Mouse (Mus musculus): ENCODE results near the gene Neu3. TPM values are rescaled to one million over a fixed set of nuclear protein-coding genes. Genes with fewer than 3 reads are reported as not detected.

Gene Neu3
- polyA plus RNA-seq, 1 experiment from 2014 or later: 3.4 TPM

DNA sequence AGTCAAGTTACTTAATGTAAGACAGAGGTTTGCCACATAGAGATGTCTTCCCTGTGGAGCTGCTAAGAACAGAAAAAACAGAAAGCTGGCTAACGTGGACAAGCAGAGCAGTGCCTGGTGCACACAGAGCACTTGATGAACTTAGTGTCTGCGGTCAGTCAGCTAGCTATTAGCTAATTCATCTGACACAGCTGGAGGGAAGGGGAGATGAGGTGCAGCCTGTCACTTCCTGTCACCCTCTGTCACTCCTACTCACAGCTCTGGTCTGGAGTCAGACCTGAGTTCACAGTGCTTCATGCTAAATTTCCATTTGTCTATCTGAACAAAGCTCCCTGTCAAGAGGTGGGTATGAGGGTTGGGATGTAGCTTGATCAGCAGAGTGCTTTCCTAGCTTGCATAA lies 34.1 kb downstream of the Neu3 start:
- no peak for ATAC-seq (ENCODE audit: insufficient number of reproducible peaks, low FRiP score)
- H3K27me3 ChIP-seq (replicated peaks): peaks cover 25% of the 10 kb centered on the region
- peaks cover 8% of the 10 kb centered on the region for H3K4me1 ChIP-seq (replicated peaks)
- H3K36me3 ChIP-seq: no peaks in the 10 kb centered on the region
- H3K4me3 ChIP-seq: no peak overlapping the region
- WGBS: 61% methylated on average over 2 of the region's 2 CpGs
- no peak overlapping the region for H3K27ac ChIP-seq (ENCODE audit: poor library complexity, severe bottlenecking)
- H3K9me3 ChIP-seq (replicated peaks): peaks cover 5% of the 10 kb centered on the region; the same call in 1 of the 2 replicates
- no peak overlapping the region for H3K4me2 ChIP-seq
- no peak overlapping the region for H3K9ac ChIP-seq

DNA sequence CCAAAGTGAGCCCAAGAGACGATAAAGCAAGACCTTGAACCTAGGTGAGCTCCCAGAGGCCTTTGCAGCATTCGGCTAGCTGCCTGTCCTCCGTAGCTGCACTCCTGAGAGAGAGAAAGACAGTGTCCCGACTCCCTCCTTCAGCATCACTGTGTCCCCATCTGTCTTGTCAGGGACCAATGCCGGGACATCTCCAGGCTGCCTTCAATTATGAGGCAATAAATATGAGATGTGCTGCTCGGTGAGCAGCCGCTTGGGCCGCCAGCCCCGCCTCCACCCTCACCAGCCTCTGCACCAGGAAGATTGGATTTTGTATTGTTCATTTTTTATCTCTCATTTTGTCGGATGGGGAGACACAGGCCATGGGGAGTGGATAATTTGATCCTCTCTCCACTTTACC lies 37.4 kb downstream of the Neu3 start:
- ATAC-seq (ENCODE audit: insufficient number of reproducible peaks, low FRiP score): no peak
- 77% methylated on average over 10 of the region's 10 CpGs for WGBS
- H3K4me2 ChIP-seq: no peak overlapping the region

DNA sequence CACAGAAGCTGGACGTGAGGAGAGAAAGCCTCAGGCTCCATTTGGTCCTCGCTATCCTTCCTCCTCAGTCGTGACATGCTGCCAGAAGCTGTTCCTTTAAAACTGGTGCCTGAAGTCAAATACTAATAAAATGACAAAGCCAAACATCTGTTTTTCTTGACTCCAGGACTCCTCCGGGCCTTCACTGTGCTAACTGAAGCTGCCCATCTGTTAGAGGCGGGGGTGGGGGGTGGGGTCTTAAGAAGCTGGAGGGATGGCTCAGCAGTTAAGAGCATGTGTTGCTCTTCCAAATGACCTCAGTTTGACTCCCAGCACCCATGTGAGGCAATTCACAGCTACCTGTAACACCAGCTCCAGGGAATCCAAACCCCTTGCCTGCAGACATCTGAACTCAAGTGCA lies 39.7 kb downstream of the Neu3 start:
- Histone ChIP-seq H3K4me1 (replicated peaks) (no peaks in the 10 kb centered on the region), H3K27ac (ENCODE audit: poor library complexity, severe bottlenecking) (no peak overlapping the region), H3K9ac (no peak overlapping the region), H3K27me3 (replicated peaks) (no peaks in the 10 kb centered on the region), H3K36me3 (no peaks in the 10 kb centered on the region), H3K4me2 (no peak overlapping the region), H3K4me3 (no peak overlapping the region), H3K9me3 (replicated peaks) (peaks cover 5% of the 10 kb centered on the region; the same call in 1 of the 2 replicates)
- 51% methylated on average over 5 of the region's 5 CpGs for WGBS
- no peak for ATAC-seq (ENCODE audit: insufficient number of reproducible peaks, low FRiP score)

More for the DNA sequence above, 37.4 kb downstream of the Neu3 start:
- Histone ChIP-seq H3K4me1 (replicated peaks) (peaks cover 6% of the 10 kb centered on the region), H3K9ac (no peak overlapping the region), H3K36me3 (no peaks in the 10 kb centered on the region), H3K27ac (ENCODE audit: poor library complexity, severe bottlenecking) (no peak overlapping the region), H3K27me3 (replicated peaks) (peaks cover 5% of the 10 kb centered on the region; the same call in 1 of the 2 replicates), H3K9me3 (replicated peaks) (peaks cover 5% of the 10 kb centered on the region; the same call in 1 of the 2 replicates), H3K4me3 (no peak overlapping the region)

DNA sequence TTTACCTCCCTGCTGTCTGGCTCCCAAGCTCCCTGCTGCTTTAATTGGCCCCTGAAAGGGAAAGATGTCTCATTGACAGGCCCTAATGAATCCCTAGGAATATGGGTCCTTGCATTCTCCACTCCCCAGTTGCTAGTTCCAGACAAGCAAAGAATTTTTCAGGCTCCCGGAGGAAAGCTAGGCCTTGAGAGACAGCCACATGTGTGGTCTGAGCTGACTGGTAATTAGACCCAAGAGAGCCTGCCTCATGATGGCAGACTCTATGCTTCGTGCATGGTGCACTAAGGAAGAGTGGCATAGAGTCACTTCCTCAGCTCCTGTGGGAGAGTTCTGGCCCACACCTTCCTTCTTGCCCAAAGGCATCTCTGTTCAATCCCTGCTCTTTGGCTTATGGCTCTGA lies 40.3 kb downstream of the Neu3 start:
- Histone ChIP-seq H3K9me3 (replicated peaks) (peaks cover 5% of the 10 kb centered on the region; the same call in 1 of the 2 replicates), H3K36me3 (no peaks in the 10 kb centered on the region), H3K4me1 (replicated peaks) (no peaks in the 10 kb centered on the region), H3K4me3 (no peak overlapping the region), H3K27ac (ENCODE audit: poor library complexity, severe bottlenecking) (no peak overlapping the region), H3K4me2 (no peak overlapping the region), H3K27me3 (replicated peaks) (no peaks in the 10 kb centered on the region), H3K9ac (no peak overlapping the region)
- ATAC-seq (ENCODE audit: insufficient number of reproducible peaks, low FRiP score): no peak
- WGBS: 56% methylated on average over 2 of the region's 2 CpGs

DNA sequence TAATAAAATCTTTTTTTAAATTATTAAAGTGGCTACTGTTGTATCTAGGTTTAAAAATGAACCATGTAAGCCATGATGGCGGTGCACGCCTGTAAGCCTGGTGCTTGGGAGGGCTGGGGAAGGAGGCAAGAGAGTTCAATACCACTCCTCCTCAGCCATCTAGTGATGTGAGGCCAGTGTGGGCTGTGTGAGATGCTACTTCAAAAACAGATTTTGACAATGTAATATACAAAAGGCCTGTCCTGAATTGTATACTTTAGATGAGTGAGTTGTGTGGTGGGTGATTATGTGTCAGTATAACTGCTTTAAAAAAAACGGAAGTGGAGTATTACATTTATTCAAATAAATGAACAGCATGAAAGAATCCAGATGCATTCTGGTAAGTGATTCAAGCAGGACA lies 41.4 kb downstream of the Neu3 start:
- WGBS: 88% methylated on average over 3 of the region's 3 CpGs
- no peak for ATAC-seq (ENCODE audit: insufficient number of reproducible peaks, low FRiP score)
- Histone ChIP-seq H3K27ac (ENCODE audit: poor library complexity, severe bottlenecking) (no peak overlapping the region), H3K4me3 (no peak overlapping the region), H3K9me3 (replicated peaks) (peaks cover 4% of the 10 kb centered on the region; the same call in 1 of the 2 replicates), H3K36me3 (no peaks in the 10 kb centered on the region), H3K4me2 (no peak overlapping the region), H3K9ac (no peak overlapping the region), H3K4me1 (replicated peaks) (no peaks in the 10 kb centered on the region), H3K27me3 (replicated peaks) (no peaks in the 10 kb centered on the region)

DNA sequence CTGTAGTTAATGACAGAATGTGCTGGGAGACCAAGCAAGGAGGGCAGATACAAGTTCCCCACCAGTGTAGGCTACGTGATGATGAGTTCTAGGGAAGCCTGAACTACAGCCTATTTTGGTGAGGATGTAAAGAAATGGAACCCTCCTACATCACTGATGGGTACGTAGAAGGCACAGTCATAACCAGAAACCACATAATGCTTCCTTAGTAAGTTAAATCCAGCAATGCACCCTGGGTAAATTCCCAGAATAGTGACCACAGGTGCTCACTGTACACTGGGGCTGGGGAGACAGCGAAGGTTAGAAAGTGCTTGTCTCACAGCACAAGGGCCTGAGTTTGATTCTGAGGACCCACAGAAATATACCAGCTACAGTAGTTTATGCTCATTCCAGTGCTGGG lies 42.7 kb downstream of the Neu3 start:
- no peaks in the 10 kb centered on the region for H3K4me1 ChIP-seq (replicated peaks)
- H3K4me3 ChIP-seq: no peak overlapping the region
- WGBS: 74% methylated on average over 3 of the region's 3 CpGs
- no peak overlapping the region for H3K27ac ChIP-seq (ENCODE audit: poor library complexity, severe bottlenecking)
- ATAC-seq (ENCODE audit: insufficient number of reproducible peaks, low FRiP score): no peak
- no peak overlapping the region for H3K9ac ChIP-seq
- H3K9me3 ChIP-seq (replicated peaks): no peaks in the 10 kb centered on the region
- no peaks in the 10 kb centered on the region for H3K36me3 ChIP-seq
- no peak overlapping the region for H3K4me2 ChIP-seq
- no peaks in the 10 kb centered on the region for H3K27me3 ChIP-seq (replicated peaks)

DNA sequence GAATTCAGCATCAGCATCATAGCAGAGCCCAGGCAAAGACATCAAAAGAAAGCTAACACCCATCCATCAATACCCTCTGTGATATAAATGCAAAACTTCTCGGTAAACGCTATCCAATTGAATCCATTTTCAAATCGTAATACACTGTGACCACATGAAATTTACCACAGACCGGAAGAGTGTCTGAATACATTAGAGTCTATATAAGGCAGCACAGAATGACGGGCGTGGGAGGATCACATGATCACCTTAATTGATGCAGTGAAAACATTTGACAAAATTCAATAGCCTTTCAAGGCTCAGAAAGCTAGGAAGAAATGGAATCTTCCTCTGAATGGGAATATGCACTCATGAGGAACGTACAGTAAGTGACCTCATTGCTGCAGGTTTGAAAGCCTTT lies 44.8 kb downstream of the Neu3 start:
- no peak overlapping the region for H3K4me3 ChIP-seq
- H3K27me3 ChIP-seq (replicated peaks): no peaks in the 10 kb centered on the region
- no peak overlapping the region for H3K27ac ChIP-seq (ENCODE audit: poor library complexity, severe bottlenecking)
- H3K9ac ChIP-seq: no peak overlapping the region
- H3K4me1 ChIP-seq (replicated peaks): no peaks in the 10 kb centered on the region
- 84% methylated on average over 7 of the region's 7 CpGs for WGBS
- no peak overlapping the region for H3K4me2 ChIP-seq
- ATAC-seq (ENCODE audit: insufficient number of reproducible peaks, low FRiP score): no peak
- no peaks in the 10 kb centered on the region for H3K9me3 ChIP-seq (replicated peaks)
- no peaks in the 10 kb centered on the region for H3K36me3 ChIP-seq

DNA sequence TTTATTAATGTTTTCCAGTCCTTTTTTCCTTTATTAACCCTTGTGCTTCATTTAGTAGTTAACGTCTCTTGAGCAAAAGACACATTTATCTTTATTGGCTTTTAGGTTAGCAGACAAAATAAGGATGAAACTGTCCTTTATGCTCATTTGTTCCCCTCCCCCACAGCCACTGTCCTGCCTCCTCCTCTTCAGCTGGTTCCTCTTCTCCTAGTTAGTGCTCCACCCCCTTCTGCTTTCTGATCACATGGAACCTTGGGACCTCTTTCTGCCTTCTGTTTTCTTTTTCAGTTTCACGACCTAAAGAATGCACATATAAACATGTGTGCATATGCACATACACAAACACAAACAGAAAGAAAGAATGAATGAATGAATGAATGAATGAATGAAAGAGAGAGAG lies 46.3 kb downstream of the Neu3 start:
- H3K36me3 ChIP-seq: no peaks in the 10 kb centered on the region
- H3K4me3 ChIP-seq: no peak overlapping the region
- no peaks in the 10 kb centered on the region for H3K4me1 ChIP-seq (replicated peaks)
- H3K27me3 ChIP-seq (replicated peaks): no peaks in the 10 kb centered on the region
- no peak overlapping the region for H3K27ac ChIP-seq (ENCODE audit: poor library complexity, severe bottlenecking)
- H3K4me2 ChIP-seq: no peak overlapping the region
- ATAC-seq (ENCODE audit: insufficient number of reproducible peaks, low FRiP score): no peak
- 63% methylated on average over 2 of the region's 2 CpGs for WGBS
- H3K9me3 ChIP-seq (replicated peaks): no peaks in the 10 kb centered on the region
- no peak overlapping the region for H3K9ac ChIP-seq

DNA sequence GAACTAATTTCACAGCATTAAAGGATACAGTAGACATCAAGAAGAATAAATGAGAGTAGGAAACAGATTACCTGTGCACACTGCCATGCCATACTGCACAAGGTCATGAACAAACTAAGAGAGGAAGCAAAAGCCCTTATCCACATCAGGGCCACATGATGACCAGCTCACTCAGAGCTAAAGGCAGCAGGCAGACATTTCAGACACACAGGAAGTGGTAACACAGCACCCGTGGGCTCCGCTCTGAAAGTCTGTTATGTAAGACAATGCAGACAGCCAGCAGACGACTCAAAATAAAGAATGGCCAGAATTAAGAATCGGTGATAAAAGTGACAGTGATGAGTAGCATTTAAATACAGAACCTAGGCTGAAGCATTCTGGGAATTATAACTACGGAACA lies 46.8 kb downstream of the Neu3 start:
- Histone ChIP-seq H3K9ac (no peak overlapping the region), H3K4me1 (replicated peaks) (no peaks in the 10 kb centered on the region), H3K9me3 (replicated peaks) (no peaks in the 10 kb centered on the region), H3K4me3 (no peak overlapping the region), H3K4me2 (no peak overlapping the region), H3K36me3 (no peaks in the 10 kb centered on the region), H3K27ac (ENCODE audit: poor library complexity, severe bottlenecking) (no peak overlapping the region), H3K27me3 (replicated peaks) (no peaks in the 10 kb centered on the region)
- ATAC-seq (ENCODE audit: insufficient number of reproducible peaks, low FRiP score): no peak
- WGBS: 65% methylated on average over 5 of the region's 5 CpGs

DNA sequence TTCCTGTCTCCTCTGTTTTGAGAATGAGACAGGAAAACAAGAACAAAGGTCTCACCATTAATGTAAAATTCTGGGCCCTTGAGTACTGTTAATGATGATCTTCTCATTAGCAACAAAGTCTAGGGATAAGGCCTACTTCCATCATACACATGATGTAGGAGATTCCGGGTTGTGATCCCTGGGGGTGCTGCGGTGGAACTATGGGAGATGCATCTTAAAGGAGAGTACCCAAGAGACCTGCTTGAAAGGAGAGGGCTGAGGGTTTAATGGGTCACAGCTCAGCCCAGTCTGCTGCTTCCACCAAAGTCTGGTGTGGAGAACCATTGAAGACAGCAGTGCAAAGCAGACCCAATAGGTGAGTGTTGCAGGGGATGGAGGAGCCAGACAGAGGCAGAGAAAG lies 65.0 kb downstream of the Neu3 start, which contains the start of gene Olfr521:
Olfr521 (plus strand) TSS at position 301 of the 400 bp plus-strand sequence.
- Histone ChIP-seq H3K27me3 (replicated peaks) (no peaks in the 10 kb centered on the region), H3K4me3 (no peak within 1 kb of the TSS), H3K9me3 (replicated peaks) (peaks cover 10% of the 10 kb centered on the region), H3K27ac (ENCODE audit: poor library complexity, severe bottlenecking) (no peak within 1 kb of the TSS), H3K9ac (no peak within 1 kb of the TSS), H3K36me3 (no peaks in the 10 kb centered on the region), H3K4me2 (no peak within 1 kb of the TSS), H3K4me1 (replicated peaks) (no peaks in the 10 kb centered on the region)
- 79% methylated on average over 2 of the region's 2 CpGs for WGBS
- no peak for ATAC-seq (ENCODE audit: insufficient number of reproducible peaks, low FRiP score)

All from heart, embryonic 12.5 days (tissue).